Mouse (Mus musculus) midbrain, embryonic 14.5 days (tissue): ENCODE data around the gene Fbn1. TPM values are rescaled to one million over a fixed set of nuclear protein-coding genes. Genes with fewer than 3 reads are reported as not detected.

ENCODE experiments used
- ATAC-seq: fragments of 200-750 bp; cut with Nextera tagmentation; 2 replicates; pipeline ENCODE4 v1.8.0; 2017; ENCODE audit warnings: moderate number of reproducible peaks, moderate library complexity; ENCODE audit not compliant: low FRiP score, low TSS enrichment
- DNase-seq: peaks from one replicate; pipeline ENCODE4 v3.0.0-alpha.2; 2015
- H3K27ac ChIP-seq: fragments of 300-500 bp; sonication (generic); replicated peaks from 2 replicates; pipeline ENCODE4 v1.5.1; 2014; ENCODE audit warnings: mild to moderate bottlenecking, low read depth, low read length, moderate library complexity
- H3K27me3 ChIP-seq: fragments of 300-500 bp; sonication (generic); 2 replicates; pipeline ENCODE4 v1.6.1; 2014; ENCODE audit warnings: low read length, control low read depth, mixed read lengths; ENCODE audit not compliant: control insufficient read depth, insufficient read depth
- H3K36me3 ChIP-seq: fragments of 300-500 bp; sonication (generic); 2 replicates; pipeline ENCODE4 v1.6.1; 2014; ENCODE audit warnings: low read length, control low read depth; ENCODE audit not compliant: control insufficient read depth, insufficient read depth
- H3K4me1 ChIP-seq: fragments of 300-500 bp; sonication (generic); 2 replicates; pipeline ENCODE4 v1.6.1; 2014; ENCODE audit warnings: mild to moderate bottlenecking, antibody characterized with exemption, low read length, control low read depth; ENCODE audit not compliant: control insufficient read depth, insufficient read depth
- H3K4me2 ChIP-seq: fragments of 300-500 bp; sonication (generic); 2 replicates; pipeline ENCODE4 v1.6.1; 2014; ENCODE audit warnings: mild to moderate bottlenecking, low read length, moderate library complexity
- H3K4me3 ChIP-seq: fragments of 300-500 bp; sonication (generic); replicated peaks from 2 replicates; pipeline ENCODE4 v1.5.1; 2014; ENCODE audit warnings: low read depth, low read length
- H3K9ac ChIP-seq: fragments of 300-500 bp; sonication (generic); replicated peaks from 2 replicates; pipeline ENCODE4 v1.6.1; 2014; ENCODE audit warnings: mild to moderate bottlenecking, low read length, moderate library complexity
- H3K9me3 ChIP-seq: fragments of 300-500 bp; sonication (generic); 2 replicates; pipeline ENCODE4 v1.6.1; 2016; ENCODE audit warnings: low read length, control low read depth, mixed read lengths; ENCODE audit not compliant: control insufficient read depth
- WGBS: fragments of 180-500 bp; shearing (Covaris S2); extraction: QIAGEN DNeasy Blood & Tissue Kit; methylation state at CpG from one replicate; pipeline ENCODE4 v1.1.7; 2014; 5-methylcytosine and 5-hydroxymethylcytosine counted together
- polyA plus RNA-seq: library from polyadenylated mRNA; unstranded; fragments of >200 nt; fragmentation: Nextera tagmentation; extraction: Ambion mirVana; gene quantifications from 2 replicates; pipeline ENCODE4 v1.2.1, GENCODE M21; 2014

Fbn1 gene
- polyA plus RNA-seq, 1 experiment from 2014 or later, result 4.4 TPM

DNA sequence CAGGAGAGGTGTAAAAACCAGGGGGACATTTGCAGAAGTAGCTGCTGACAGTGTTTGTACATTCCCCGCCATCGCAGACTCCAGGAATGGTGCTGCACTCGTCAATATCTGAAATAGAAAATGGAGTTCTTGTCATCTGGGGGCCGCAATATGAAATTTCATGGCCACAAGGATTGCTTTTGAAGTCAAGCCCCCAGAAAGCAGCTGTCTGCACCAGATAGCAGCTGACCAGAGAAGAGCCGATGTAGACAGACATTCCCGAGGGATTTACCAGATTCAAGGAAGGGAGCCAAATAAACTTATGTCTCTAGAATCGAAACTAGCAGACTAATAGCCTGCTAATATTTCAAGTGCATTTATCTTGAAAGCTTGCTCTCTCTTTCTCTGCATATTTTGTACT is 110.0 kb downstream of the Fbn1 start:
- no peak for ATAC-seq
- Histone ChIP-seq H3K4me3 (no peak overlapping the region), H3K36me3 (no peaks in the 10 kb centered on the region), H3K4me2 (no peak overlapping the region), H3K27ac (no peak overlapping the region), H3K9me3 (no peaks in the 10 kb centered on the region), H3K9ac (no peak overlapping the region), H3K4me1 (no peaks in the 10 kb centered on the region), H3K27me3 (no peaks in the 10 kb centered on the region)
- peak; percentile 4 for DNase-seq
- WGBS, result 78% methylated on average over 7 of the region's 7 CpGs

DNA sequence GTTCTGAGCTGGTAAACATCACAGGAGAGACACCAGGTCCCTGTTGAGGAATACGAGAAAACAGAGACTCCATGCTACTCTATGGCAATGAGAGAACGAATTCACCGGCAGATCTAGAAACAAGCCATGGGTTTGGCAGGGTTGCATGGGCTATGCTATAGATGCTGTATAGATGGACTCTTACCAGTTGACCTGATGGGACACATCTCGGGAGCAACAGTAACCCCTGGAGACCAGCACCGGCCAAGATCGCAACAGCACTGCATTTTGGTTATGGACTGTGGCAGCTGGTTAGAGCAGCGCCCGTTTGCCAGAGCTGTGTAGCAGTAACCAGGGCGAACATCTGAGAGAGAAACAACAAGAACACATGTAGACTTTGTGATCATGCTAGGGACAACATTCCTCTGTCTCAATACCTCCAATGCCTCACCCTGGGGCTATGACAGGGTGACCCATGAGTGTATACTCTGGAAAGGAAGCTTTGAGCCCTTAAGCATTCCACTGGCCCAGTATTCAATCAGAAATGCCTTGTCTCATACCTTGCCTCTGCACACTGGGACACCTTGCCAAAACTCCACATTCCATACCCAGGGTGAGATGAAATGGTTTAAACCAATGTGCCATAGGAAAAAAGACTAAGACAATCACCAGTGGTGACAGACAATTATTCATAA is 113.2 kb downstream of the Fbn1 start:
- DNase-seq (no peak), ATAC-seq (no peak)
- Histone ChIP-seq H3K27ac (no peak overlapping the region), H3K4me3 (no peak overlapping the region), H3K9me3 (no peaks in the 10 kb centered on the region), H3K27me3 (no peaks in the 10 kb centered on the region), H3K4me1 (no peaks in the 10 kb centered on the region), H3K36me3 (no peaks in the 10 kb centered on the region), H3K4me2 (no peak overlapping the region), H3K9ac (no peak overlapping the region)
- 96% methylated on average over 9 of the region's 9 CpGs for WGBS

DNA sequence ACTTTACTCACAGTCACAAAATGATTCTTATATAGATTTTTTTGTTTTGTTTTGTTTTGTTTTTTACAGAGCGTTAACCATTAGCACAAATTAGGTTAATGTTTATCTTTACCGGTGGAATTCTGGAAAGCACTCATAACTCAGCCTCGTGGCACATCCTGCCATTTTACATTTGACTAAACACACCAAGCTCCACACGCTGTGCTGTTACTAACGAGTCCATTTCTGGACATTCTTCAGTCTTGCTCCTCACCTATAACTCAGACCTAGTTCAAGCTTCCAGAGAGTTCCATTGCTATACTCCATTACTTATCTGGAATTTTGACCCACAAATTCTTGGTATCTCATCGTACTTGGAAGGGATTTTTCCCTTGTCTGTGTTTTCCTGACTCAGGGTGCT is 116.2 kb downstream of the Fbn1 start:
- Histone ChIP-seq H3K27ac (no peak overlapping the region), H3K27me3 (no peaks in the 10 kb centered on the region), H3K36me3 (no peaks in the 10 kb centered on the region), H3K4me3 (no peak overlapping the region), H3K4me2 (no peak overlapping the region), H3K9me3 (no peaks in the 10 kb centered on the region), H3K9ac (no peak overlapping the region), H3K4me1 (no peaks in the 10 kb centered on the region)
- ATAC-seq, result no peak
- DNase-seq, result no peak
- WGBS, result 94% methylated on average over 6 of the region's 6 CpGs

DNA sequence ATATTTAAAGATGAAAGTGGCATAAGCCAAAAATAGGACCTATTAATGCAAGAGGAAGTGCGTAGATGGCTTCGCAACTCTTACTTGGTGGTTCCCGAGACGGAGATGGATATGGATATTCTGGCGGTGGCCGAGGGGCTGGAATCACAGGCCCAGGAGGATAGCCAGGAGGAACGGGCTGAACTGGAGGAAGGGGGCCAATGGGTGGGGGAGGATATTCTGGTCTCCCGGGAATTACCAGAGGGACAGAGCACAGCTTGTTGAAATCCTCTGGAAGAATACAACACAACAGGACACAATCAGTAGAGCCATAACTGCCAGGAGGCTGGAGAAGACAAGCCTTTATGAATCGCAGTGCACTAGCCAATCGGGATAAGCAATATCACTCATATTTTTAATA is 118.0 kb downstream of the Fbn1 start:
- ATAC-seq (no peak), DNase-seq (no peak)
- no peak overlapping the region for H3K9ac ChIP-seq
- WGBS, result 93% methylated on average over 10 of the region's 10 CpGs
- no peak overlapping the region for H3K4me3 ChIP-seq
- H3K27me3 ChIP-seq, result no peaks in the 10 kb centered on the region
- no peaks in the 10 kb centered on the region for H3K4me1 ChIP-seq
- H3K27ac ChIP-seq, result no peak overlapping the region
- no peaks in the 10 kb centered on the region for H3K36me3 ChIP-seq
- H3K9me3 ChIP-seq, result no peaks in the 10 kb centered on the region
- no peak overlapping the region for H3K4me2 ChIP-seq

DNA sequence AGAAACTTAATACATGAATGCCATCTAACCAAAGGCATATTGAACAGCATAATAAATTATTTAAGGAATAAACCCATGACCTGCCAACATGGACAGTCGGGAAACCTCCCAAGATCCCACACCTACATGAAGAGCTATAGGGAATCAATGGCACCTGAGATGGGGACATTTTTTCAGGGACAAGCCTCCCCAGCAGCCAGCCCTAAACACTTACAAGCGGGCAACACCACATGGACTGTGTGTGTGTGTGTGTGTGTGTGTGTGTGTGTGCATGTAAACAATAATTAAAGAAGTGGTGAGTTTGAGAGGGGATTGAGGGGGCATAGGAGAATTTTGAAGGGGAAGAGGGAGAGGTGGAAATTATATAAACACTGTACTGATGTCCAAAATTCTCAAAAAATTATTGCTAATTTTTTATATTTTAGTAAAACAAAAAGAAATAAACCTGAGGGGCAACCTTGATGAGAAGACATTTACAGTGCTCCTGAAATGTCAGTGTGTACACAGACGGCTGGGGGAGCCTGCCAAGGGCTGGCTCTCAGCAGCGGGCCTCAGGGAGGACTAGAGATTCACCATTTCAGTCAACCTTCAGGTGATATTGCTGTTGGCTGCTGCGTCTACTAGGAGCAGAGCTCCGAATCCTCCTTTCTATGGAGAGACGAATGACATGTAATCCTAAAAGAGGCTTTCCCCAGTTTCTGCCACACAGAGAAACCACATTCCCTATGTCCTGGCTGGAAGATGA is 121.4 kb downstream of the Fbn1 start:
- H3K9me3 ChIP-seq, result no peaks in the 10 kb centered on the region
- no peak overlapping the region for H3K4me2 ChIP-seq
- no peak overlapping the region for H3K4me3 ChIP-seq
- no peak for ATAC-seq
- H3K4me1 ChIP-seq, result no peaks in the 10 kb centered on the region
- 75% methylated on average over 7 of the region's 7 CpGs for WGBS
- H3K36me3 ChIP-seq, result no peaks in the 10 kb centered on the region
- no peak for DNase-seq
- H3K9ac ChIP-seq, result no peak overlapping the region
- H3K27me3 ChIP-seq, result no peaks in the 10 kb centered on the region
- no peak overlapping the region for H3K27ac ChIP-seq

DNA sequence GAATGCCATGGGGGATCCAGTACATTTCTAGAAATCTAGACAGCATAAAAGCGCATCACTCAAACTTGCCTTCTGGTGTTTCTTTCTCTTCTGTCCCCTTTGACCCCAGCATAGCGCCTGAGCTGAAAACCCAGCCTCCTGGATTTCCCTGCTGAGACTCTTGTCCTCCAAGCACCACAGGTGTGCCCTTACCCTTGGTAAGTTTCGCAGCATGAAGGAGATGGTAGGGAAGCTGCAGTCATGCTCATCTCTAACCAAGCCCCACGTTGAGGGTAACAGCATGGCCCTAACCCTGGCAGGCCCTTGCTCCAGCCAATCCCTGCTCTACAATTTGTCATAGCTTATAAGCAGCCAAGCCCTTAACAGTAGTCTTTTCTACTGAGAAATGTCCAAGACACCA is 122.9 kb downstream of the Fbn1 start:
- H3K9me3 ChIP-seq, result no peaks in the 10 kb centered on the region
- H3K4me3 ChIP-seq, result no peak overlapping the region
- 63% methylated on average over 4 of the region's 4 CpGs for WGBS
- ATAC-seq (no peak), DNase-seq (no peak)
- no peaks in the 10 kb centered on the region for H3K36me3 ChIP-seq
- H3K27ac ChIP-seq, result no peak overlapping the region
- no peak overlapping the region for H3K4me2 ChIP-seq
- H3K27me3 ChIP-seq, result no peaks in the 10 kb centered on the region
- H3K4me1 ChIP-seq, result no peaks in the 10 kb centered on the region
- H3K9ac ChIP-seq, result no peak overlapping the region

DNA sequence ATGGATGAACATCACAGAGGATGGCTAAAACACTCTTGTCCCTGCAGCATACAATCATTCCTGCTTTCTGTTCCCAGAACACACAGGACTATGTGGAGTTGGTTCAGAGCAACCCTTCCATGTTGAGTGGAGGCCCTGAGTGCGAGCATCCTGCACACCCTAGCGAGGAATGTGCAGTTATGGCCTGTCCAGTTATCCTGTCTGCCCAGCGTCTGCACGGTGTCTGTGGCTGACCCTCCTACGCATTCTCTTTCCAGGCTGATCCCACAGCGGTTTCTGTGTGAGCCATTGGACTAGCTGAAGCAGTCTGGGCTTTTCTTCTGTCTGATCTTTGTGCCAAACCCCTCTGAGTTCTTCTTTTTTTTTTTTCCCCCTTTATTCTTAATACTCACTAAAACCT is 123.4 kb downstream of the Fbn1 start:
- H3K4me1 ChIP-seq, result no peaks in the 10 kb centered on the region
- 91% methylated on average over 6 of the region's 6 CpGs for WGBS
- no peaks in the 10 kb centered on the region for H3K9me3 ChIP-seq
- no peak for ATAC-seq
- no peak overlapping the region for H3K27ac ChIP-seq
- no peaks in the 10 kb centered on the region for H3K36me3 ChIP-seq
- H3K4me2 ChIP-seq, result no peak overlapping the region
- H3K9ac ChIP-seq, result no peak overlapping the region
- H3K27me3 ChIP-seq, result no peaks in the 10 kb centered on the region
- DNase-seq, result no peak
- H3K4me3 ChIP-seq, result no peak overlapping the region

DNA sequence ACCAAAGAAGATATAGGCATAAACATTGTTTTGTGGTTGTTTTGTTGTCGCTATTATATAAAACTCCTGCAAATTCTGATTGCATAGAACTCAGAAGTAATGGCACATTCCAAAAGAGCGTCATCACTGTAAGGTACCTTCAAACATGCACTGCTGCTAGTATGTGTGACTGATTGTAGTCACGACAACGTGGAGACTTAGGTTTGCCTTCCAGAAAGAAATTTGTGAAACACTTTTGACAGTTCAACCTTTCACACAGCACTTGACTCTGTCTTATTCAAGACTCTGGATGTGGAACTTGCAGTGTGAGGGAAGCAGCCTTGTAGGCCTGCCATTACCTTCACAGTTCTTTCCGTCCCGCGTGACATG is 124.5 kb downstream of the Fbn1 start:
- H3K9me3 ChIP-seq, result no peaks in the 10 kb centered on the region
- H3K9ac ChIP-seq, result no peak overlapping the region
- H3K36me3 ChIP-seq, result no peaks in the 10 kb centered on the region
- no peak overlapping the region for H3K4me3 ChIP-seq
- no peaks in the 10 kb centered on the region for H3K27me3 ChIP-seq
- ATAC-seq (no peak), DNase-seq (no peak)
- no peak overlapping the region for H3K27ac ChIP-seq
- WGBS, result 93% methylated on average over 7 of the region's 7 CpGs
- no peak overlapping the region for H3K4me2 ChIP-seq
- H3K4me1 ChIP-seq, result no peaks in the 10 kb centered on the region

DNA sequence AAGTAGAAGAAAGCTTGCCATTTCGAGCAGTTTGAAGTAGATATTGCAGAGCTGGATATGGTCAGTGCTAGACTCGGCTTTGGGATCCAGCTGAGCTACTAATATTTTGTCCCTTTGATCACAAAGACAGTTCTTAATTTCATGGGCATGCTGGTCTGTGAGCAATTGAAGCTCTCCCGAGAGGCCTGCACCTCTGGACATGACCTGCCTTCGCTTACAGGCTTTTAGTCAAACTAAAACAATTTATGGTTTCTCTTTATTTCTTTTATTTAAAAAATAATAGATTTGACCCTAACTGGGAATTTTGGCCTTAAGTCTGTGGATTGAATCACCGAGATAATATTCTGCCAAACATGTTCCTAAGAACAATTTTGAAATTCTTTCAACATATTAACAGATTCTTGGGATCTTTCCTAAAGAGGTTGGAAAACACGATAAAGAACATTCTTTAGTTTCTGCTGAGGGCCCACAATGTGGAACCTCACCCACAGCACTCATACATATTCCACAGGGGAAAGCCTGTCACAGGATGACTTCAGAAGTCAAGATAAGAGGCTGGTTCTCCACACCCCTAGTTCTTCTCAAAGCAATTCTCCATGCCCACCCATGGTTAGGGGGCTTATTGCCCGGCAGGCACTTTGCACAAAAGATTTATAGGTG is 125.0 kb downstream of the Fbn1 start:
- H3K4me1 ChIP-seq, result no peaks in the 10 kb centered on the region
- no peak overlapping the region for H3K4me2 ChIP-seq
- H3K36me3 ChIP-seq, result no peaks in the 10 kb centered on the region
- 64% methylated on average over 7 of the region's 7 CpGs for WGBS
- DNase-seq, result no peak
- no peak overlapping the region for H3K9ac ChIP-seq
- no peak for ATAC-seq
- H3K27me3 ChIP-seq, result no peaks in the 10 kb centered on the region
- H3K9me3 ChIP-seq, result no peaks in the 10 kb centered on the region
- no peak overlapping the region for H3K27ac ChIP-seq
- H3K4me3 ChIP-seq, result no peak overlapping the region
